Mouse (Mus musculus) cerebellum, postnatal 14 days (tissue): ENCODE measurements at regions not wholly inside any gene's neighbourhood (a gene's known extent, or its start where the extent isn't known, plus 50 kb on each side); places are given as distances from the start of the nearest gene placed in this dataset.

Experiments used
- DNase-seq, 2 experiments: peaks; one replicate each; pipeline ENCODE4 v3.0.0; 2021; ENCODE audit warnings: mixed read lengths in 2 of 2

- DNase-seq = no peak
Measured at GRCm38 (mm10) chr5:35221451-35222305, 56.4 kb upstream of the Adra2c start.

- DNase-seq = no peak
Measured at GRCm38 (mm10) chr5:35216271-35216670, 61.8 kb upstream of the Adra2c start.

GRCm38 (mm10) chr5:35215480-35216195 lies 62.5 kb upstream of the Adra2c start:
- DNase-seq = no peak

GRCm38 (mm10) chr5:35215007-35215406 lies 63.1 kb upstream of the Adra2c start:
- DNase-seq = no peak

- DNase-seq = no peak
Measured at GRCm38 (mm10) chr5:35209348-35209747, 68.8 kb upstream of the Adra2c start.

- DNase-seq = no peak
Measured at GRCm38 (mm10) chr5:35204049-35204448, 74.1 kb upstream of the Adra2c start.

- DNase-seq = peak; percentile 58 to 63
Measured at GRCm38 (mm10) chr5:35198468-35198867, 79.7 kb upstream of the Adra2c start.

GRCm38 (mm10) chr5:35189113-35189797 lies 83.7 kb upstream of the Lrpap1 start:
- DNase-seq = peak; percentile 99

- DNase-seq = no peak
Measured at GRCm38 (mm10) chr5:35185826-35186225, 80.3 kb upstream of the Lrpap1 start.

- DNase-seq = no peak
Measured at GRCm38 (mm10) chr5:35185289-35185688, 79.7 kb upstream of the Lrpap1 start.

GRCm38 (mm10) chr5:35183418-35183817 lies 77.9 kb upstream of the Lrpap1 start:
- no peak for DNase-seq

GRCm38 (mm10) chr5:35177332-35177731 lies 71.8 kb upstream of the Lrpap1 start:
- peak; percentile 48 to 58 for DNase-seq

GRCm38 (mm10) chr5:35176112-35176848 lies 70.7 kb upstream of the Lrpap1 start:
- no peak for DNase-seq

- no peak for DNase-seq
Measured at GRCm38 (mm10) chr5:35174318-35174717, 68.8 kb upstream of the Lrpap1 start.

GRCm38 (mm10) chr5:35171336-35171735 lies 65.8 kb upstream of the Lrpap1 start:
- peak; percentile 97 for DNase-seq

GRCm38 (mm10) chr5:35170369-35171130 lies 65.0 kb upstream of the Lrpap1 start:
- peak; percentile 59 for DNase-seq

GRCm38 (mm10) chr5:35169614-35170293 lies 64.2 kb upstream of the Lrpap1 start:
- DNase-seq = no peak

- DNase-seq = no peak
Measured at GRCm38 (mm10) chr5:35168853-35169252, 63.3 kb upstream of the Lrpap1 start.

- DNase-seq = no peak
Measured at GRCm38 (mm10) chr5:35168369-35168768, 62.8 kb upstream of the Lrpap1 start.

- no peak for DNase-seq
Measured at GRCm38 (mm10) chr5:35165993-35166392, 60.4 kb upstream of the Lrpap1 start.

- DNase-seq = no peak
Measured at GRCm38 (mm10) chr5:35165459-35165858, 59.9 kb upstream of the Lrpap1 start.
